Mouse (Mus musculus) kidney, adult 9 months (tissue): Measurements from ENCODE around the gene Ndufa10.

Experiments
- DNase-seq: peaks from one replicate; pipeline ENCODE4 v3.0.0; 2022

Gene Ndufa10

DNA sequence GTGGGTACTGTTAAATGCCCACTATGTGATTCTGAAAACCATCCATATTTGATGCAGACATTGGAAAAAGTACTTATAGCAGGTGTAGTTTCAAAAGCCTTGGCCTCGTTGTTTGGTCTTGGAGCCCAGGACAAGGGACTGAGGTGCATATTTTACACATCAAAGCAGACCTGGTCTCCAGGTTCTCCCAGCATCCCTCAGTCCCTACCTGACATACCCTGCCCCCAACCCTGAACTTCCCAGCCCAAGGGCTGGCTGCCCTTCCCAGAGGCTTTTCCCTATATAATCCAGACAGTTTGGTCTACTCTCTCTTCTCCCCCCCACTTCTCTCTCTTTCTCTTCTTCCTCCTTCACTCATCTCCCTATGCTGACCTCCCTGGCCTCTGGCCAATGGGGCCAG, 42.7 kb downstream of the Ndufa10 start:
- no peak for DNase-seq

- DNase-seq: no peak
These were observed 48.9 kb downstream of the Ndufa10 start for GRCm38 (mm10) chr1:92424714-92425113.

- no peak for DNase-seq
These were observed 68.5 kb downstream of the Ndufa10 start for GRCm38 (mm10) chr1:92405131-92405530.

GRCm38 (mm10) chr1:92400556-92400955, 73.1 kb downstream of the Ndufa10 start:
- DNase-seq: no peak

GRCm38 (mm10) chr1:92398601-92399000, 75.1 kb downstream of the Ndufa10 start:
- DNase-seq: no peak

GRCm38 (mm10) chr1:92397511-92398051, 76.1 kb downstream of the Ndufa10 start:
- DNase-seq: no peak

- DNase-seq: no peak
These were observed 79.4 kb downstream of the Ndufa10 start for GRCm38 (mm10) chr1:92394279-92394678.

DNA sequence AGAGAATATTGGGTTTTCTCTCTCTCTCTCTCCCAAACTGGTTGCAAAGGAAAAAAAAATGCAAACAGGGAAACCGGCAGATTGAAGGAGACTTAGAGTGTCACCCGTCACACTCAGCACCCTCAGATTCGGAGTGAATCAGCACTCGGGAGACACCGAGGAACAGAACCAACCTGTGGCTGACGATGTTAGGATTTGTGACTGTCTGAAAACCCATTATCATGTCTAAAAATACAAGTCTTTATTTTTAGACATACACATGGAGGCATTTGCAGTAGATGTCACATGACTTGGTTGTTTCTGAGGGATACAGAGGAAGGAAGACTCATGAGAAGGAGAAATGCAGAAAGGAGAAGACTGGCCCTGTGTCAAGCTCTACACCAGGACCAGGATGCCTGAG, 80.5 kb downstream of the Ndufa10 start:
- DNase-seq: no peak
